Mouse (Mus musculus): ENCODE data around the gene Rasal3. TPM values are rescaled to one million over a fixed set of nuclear protein-coding genes. Genes with fewer than 3 reads are reported as not detected.

Gene Rasal3
- total RNA-seq, 2 experiments from 2014 or later, result 3.3 to 4.6 TPM

- DNase-seq (ENCODE audit: low spot score in 2 of 2), result peak; percentile 93 to 94
Measured at GRCm38 (mm10) chr17:32389101-32389659, 14.2 kb downstream of the Rasal3 start, which contains the start of gene Wiz. Gene Wiz, minus strand, starts transcription at chr17:32389439.

DNA sequence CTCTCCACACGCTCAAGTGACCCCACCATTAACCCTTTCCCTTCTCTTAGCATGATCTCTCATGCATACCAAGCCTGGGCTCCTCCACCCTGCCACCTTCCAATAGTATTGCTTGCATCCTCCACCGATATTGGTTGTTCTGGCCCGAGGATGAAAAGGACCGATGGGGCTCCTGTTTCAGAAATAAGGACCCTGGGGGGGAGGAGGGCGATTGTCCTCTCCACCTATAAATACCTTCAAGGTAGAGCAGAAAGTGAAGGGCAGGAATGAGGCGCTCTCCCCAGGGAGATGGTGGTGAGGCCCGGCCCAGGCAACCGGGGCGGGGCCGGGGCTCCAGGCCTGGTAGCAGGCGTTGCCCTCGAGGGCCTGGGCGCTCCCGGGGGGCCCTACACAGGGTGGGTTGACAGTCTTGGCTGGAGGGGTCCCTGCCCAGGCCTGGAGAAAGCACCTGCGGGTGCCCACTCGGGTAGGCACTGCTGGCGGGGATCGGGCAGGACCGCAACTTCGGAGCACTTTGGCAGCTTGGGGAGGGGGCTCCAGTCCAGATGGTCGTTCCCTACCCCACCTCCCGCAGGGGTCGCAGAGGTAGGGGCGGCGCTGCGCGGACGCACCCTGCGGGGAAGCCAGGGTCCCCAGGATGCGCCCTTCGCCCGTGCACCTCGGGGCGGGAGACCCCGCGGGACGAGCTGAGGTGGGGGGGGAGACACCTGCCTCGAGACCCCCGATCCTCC, 14.8 kb downstream of the Rasal3 start:
- DNase-seq (ENCODE audit: low spot score in 2 of 2), result peak in 1 of 2 experiments; percentile 13

GRCm38 (mm10) chr17:32387986-32388369, 15.4 kb downstream of the Rasal3 start:
- DNase-seq (ENCODE audit: low spot score in 2 of 2), result no peak

- DNase-seq (ENCODE audit: low spot score in 2 of 2), result peak; percentile 42 to 59
Measured at GRCm38 (mm10) chr17:32386659-32387432, 16.5 kb downstream of the Rasal3 start.

DNA sequence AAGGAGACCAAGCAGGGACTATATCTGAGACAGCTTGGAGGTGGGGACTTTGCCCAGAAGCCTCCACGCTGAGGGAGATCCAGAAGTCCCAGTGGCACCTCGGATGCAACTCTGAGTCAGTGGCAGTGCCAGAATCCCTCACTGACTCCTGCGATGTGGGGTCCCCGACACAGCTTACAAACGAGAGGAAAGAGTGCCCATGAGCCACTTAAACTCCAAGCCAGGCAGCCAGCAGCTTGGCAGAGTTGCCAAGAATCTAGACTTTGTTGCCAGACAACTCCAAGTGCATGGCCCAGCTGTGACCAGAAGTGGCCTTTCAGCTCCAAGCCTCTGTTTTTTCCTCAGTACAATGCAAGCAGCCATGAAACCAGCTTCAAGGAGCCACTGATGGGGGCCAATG, 19.7 kb downstream of the Rasal3 start:
- DNase-seq (ENCODE audit: low spot score in 2 of 2), result no peak

DNA sequence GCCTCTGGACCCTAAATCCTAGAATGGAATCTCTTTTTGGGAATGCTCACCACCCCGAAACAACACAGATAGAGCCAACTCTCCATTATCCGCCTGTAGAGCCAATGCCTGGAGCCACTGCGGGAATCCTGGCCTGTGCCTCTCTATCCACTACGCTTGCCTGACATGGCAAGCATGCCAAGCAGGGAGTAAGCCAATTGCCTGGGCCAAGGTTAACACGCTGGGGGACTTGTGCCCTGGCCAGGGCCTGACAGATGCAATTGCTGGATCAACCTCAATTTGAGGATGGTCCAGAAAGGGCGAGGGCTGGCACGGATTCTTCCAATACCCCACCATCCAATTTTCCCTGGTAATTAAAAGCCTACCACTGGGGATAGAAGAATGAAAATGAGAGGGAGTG, 20.8 kb downstream of the Rasal3 start:
- no peak for DNase-seq (ENCODE audit: low spot score in 2 of 2)

GRCm38 (mm10) chr17:32378786-32379185, 24.6 kb downstream of the Rasal3 start:
- no peak for DNase-seq (ENCODE audit: low spot score in 2 of 2)

DNA sequence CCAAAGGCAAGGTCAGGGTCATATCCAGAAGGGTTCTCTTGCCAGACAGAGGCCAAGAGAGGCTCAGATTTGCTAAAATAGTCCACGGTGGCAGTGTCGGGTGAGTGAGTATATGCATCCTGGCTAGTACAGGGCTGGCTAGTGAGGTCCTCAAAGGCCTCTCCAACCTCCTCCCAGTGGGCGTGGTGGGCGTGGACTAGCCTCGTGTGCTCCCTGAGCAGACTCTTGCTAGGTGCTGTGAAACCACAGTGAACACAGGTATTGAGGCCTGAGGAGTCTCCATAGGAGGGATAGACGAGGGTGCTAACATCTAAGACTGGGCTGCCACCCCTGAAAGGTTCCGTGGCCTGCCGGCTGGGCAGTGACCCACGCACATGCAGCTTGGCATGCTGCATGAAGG, 26.2 kb downstream of the Rasal3 start:
- no peak for DNase-seq (ENCODE audit: low spot score in 2 of 2)

DNA sequence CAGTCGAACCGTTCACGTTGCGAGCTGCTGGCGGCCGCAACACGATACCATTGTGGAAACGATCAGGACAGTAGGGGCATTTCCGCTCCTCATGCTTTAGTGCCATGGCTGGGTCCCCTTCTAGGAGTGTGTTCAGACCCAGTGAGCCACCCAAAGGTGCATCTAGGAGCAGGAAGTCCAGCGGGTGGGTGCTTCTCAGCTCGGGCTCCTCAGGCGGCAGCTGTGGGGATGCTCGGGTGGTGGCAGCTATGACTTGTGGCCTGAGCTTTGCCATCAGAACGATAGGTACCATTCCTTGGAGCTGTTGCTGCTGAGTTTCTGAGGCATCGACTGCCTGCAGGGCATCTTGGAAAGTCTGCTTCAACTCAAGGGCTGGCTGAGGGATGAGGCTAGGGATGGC, 26.9 kb downstream of the Rasal3 start:
- DNase-seq (ENCODE audit: low spot score in 2 of 2), result no peak

- no peak for DNase-seq (ENCODE audit: low spot score in 2 of 2)
Measured at GRCm38 (mm10) chr17:32368991-32369578, 34.3 kb downstream of the Rasal3 start.

DNA sequence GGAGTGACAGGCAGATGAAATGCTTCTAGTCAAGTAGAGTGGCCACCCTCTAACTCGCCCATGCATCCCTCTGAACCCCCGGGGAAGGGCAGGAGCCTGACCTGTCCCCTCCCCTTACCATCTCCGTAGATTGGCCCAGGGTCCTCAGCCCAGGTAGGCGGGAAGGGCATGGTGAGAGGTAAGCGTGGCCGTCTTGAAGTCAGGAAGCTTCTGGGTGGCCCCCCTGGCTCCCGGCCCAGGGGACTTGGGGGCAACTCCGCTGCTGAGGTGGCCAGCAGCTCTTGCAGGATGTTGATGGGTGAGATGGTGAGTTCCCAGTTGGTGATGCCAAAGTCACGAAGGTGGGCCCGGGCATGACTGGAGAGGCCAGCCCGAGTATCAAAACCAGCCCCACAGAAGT, 35.7 kb downstream of the Rasal3 start:
- DNase-seq (ENCODE audit: low spot score in 2 of 2), result no peak

GRCm38 (mm10) chr17:32365296-32365695, 38.1 kb downstream of the Rasal3 start:
- DNase-seq (ENCODE audit: low spot score in 2 of 2), result no peak

- DNase-seq (ENCODE audit: low spot score in 2 of 2), result no peak
Measured at GRCm38 (mm10) chr17:32364850-32365249, 38.5 kb downstream of the Rasal3 start.

- peak; percentile 87 to 92 for DNase-seq (ENCODE audit: low spot score in 2 of 2)
Measured at GRCm38 (mm10) chr17:32364331-32364730, 39.1 kb downstream of the Rasal3 start.

DNA sequence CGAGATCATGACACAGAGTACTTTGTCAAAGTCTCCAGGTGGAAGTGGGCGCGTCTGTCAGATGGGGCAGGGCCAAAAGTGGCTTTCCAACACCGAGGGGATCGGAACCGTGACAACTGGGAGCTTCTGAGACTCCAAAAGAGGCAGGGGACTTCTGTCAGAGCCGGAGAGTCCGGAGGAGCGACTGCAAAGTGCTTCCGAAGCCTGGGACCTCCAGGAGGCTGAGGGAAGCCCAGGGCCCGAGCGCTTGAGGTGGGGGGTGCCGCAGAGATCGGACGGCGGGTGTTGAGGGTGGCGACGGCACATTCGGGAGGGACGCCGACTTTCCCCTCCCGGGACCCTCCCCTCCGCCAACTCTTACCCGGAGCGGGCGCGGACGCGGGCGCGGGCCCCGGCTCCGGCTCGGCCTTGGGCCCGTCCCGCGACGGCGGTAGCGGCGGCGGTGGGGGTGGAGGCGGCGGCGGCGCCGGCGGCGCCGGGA, 39.5 kb downstream of the Rasal3 start:
- DNase-seq (ENCODE audit: low spot score in 2 of 2), result no peak

DNA sequence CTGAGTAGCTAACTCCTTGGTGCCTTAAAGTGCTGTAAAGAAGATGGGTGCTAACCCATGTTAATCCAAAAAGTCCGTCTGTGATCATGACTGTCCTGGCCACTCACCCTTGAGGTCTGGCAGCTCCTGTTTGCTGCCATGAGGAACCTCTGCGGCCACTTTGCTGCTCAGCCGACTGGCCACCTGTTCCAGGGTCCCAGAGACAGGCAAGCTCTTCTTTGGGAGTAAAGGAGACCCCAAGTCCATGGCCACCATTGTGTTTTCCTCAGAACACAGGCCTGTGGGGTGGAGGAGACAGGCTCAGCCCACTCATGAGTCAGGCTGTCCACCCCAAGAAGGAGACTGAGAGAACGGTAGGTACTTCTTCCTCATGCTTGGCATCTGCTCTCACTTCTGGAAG, 40.7 kb downstream of the Rasal3 start:
- DNase-seq (ENCODE audit: low spot score in 2 of 2), result no peak

GRCm38 (mm10) chr17:32359928-32360327, 43.5 kb downstream of the Rasal3 start:
- DNase-seq (ENCODE audit: low spot score in 2 of 2), result no peak

DNA sequence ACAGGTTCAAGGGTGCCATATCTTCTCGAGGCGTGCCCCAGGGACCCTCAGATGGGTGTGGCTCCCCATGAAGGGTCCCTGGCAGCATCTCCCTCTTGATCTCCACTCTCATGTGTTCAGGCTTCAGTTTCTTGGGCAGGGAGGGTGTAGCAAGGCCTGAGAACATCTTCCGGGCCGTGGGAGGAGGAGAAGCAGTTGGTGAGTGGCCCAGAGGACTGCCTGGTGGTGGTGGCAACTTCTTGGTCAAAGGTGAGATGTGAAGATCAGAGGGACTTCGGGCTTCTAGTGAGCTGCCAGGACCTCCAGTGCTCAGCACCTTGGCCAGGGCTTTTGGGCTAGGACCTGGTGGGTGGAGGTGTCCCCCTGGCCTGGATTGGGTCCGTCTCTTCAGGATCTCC, 44.4 kb downstream of the Rasal3 start:
- DNase-seq (ENCODE audit: low spot score in 2 of 2), result no peak

DNA sequence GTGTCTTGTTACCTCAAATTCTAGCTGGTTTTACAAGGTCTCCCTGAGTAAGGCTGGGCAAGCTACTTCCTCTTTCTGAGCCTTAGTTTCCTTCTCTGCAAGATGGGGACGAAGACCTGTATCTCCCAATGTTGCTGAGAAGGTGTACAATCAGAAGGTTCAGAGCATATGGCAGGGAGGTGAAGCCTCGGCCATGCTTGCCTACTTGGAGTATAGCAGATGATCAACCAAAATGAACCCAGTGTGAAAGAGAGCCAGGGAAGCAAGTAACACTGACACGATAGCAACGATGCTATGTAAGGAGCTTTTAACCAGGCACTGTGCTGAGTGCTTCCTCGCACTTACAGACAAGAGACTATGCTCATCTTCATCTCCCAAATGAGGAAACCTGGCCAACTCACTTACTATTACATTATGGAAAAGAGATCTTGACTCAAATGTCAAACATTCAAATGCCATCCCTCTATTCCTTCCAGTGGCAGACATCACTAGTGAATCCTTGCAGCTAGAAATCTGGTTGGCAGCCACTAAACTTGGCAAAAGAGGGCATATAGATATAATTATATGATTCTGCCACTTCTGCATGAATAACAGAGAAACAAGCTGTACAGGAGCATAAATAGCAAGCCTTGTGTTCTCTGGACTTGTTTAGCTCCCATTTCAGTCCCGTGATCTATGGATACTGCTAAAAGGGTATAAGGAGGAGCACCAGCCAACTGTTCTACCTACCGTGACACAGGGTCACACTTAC, 45.0 kb downstream of the Rasal3 start:
- no peak for DNase-seq (ENCODE audit: low spot score in 2 of 2)

DNA sequence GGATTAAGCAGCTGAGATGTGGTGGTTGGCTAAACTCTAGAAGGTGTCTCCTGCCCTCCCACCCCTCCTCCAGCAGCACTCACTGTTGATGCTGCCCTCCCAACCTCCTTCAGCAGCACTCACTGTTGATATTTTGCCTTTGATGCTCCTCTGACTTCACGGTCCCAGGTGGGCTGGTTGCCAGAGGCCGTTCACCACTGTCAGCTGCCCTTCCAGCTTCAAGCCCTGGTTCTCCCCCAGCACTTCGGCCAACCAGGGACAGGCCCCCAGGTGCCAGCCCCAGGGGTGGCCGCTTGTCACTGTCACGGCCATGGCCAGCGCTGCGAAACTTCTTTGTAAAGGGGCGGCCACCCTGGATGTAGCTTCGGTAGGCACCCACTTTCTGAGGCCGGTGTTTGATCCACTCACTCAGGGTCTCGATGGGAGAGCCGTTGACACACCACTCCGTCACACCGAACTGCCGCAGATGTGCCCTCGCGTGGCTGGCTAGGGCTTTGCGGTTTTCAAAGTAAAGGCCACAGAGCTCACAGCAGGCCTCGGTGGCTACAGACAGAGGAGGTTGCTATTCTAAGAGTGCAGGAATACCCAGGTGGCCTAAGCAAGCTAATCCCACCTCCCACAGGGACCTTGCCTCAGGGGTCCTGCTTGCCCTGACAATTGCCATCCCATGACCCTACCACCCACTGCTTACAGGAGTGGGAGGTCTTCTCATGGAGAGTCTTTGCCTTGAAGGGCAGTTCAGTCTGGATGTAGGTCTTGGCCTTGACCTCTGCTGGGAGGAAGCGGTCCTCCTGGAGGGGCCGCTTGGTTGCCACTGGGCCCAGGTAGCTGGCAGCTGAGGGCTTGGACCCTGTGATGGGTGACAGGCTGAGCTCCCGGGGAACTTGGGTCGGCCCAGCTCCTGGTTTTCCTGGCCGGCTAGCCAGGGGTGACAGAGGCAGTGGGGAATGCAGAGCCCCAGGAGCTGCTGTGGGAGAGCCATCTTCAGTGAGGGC, 46.3 kb downstream of the Rasal3 start:
- DNase-seq (ENCODE audit: low spot score in 2 of 2), result no peak

All from left cerebral cortex, adult 18-20 months (tissue).